ENCODE assay signal across 9 mouse cellular contexts in the genomic region with DNA sequence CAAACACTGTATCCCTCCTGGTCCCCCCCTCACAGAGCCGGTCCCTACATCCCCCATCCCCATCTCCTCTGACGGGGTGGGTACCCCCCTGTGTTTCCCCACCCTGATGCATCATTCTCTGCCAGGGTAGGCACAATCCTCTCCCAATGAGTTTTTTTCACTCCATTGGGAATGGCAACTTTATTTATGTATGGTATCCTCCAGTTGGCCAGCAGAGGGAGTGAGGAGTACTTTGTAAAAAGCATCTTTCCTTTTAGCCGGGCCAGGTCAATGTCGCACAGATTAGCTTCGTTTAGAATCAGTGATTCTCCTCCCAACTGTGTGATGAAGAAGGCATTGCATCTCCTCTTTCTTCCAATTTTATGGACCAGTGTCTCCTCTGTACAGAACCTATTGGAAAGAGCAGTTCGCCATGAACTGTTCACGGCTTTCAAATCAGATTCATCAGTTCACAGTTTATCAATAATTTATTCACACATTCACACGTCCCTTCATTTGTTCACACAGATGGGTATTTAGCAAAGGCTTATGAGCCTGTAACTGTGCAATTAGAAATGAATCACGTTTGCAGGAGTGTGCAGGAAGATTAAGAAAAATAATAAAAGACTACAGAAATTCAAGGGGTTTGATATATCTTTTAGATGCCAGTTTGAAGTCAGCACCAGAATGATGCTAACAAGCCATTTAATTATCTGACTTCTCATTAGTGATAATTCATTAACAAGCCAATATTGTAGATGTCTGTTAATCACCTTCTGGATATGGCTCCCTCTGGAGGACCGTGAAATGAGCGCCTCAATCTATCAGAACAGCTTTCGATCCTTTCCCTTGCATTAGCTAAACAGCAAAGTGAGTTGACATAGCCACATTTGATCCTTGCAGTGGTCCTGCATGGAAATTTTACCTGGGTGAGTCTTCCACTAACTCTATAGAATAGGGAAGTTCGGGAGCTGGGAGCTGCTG.
DNase-seq lines count a peak whose midpoint lies in the region; ATAC-seq and TF ChIP-seq lines count a peak whose summit lies in the region.
"Had no signal": no experiment of that assay in that cellular context is flagged by ENCODE, and none has a peak within 500 bp of the region (broad histone marks: within the 10 kb centered on the region; RNA-seq: fewer than 3 reads in every experiment).

No protein-coding gene starts in this region.

- no peak for TF ChIP-seq CTCF in liver, adult 2 months (IDR thresholded peaks at IDR 0.05; ENCODE audit: low read depth, low read length)
- TF ChIP-seq CTCF in hindbrain, postnatal 0 days (IDR thresholded peaks at IDR 0.05; ENCODE audit: low read depth), result peak; percentile 81

- no peaks in the 10 kb centered on the region for H3K9me3 ChIP-seq in hindbrain, postnatal 0 days (ENCODE audit: low read length)
- H3K9me3 ChIP-seq: heart, embryonic 15.5 days had no signal

- H3K4me3 ChIP-seq in liver, adult 2 months (ENCODE audit: insufficient read depth, low read depth, low read length), result no peak overlapping the region
- H3K4me3 ChIP-seq in hindbrain, postnatal 0 days (ENCODE audit: low read length), result no peak overlapping the region
- H3K4me3 ChIP-seq: heart, embryonic 15.5 days had no signal

- DNase-seq in liver, adult 2 months (ENCODE audit: extremely low read depth, low read depth, low spot score), result peak; percentile 36
- no peak for DNase-seq in liver
- peak; percentile 68 for DNase-seq in embryo, embryonic 10.5 days (ENCODE audit: low spot score)
- DNase-seq in hindbrain, postnatal 0 days (ENCODE audit: low spot score), result peak; percentile 80
- DNase-seq in left cerebral cortex, postnatal 4 days, result peak; percentile 26
- peak; percentile 20 for DNase-seq in right cerebral cortex, postnatal 14 days
- no peak for DNase-seq in gastrocnemius, postnatal 25 days
- DNase-seq in c-Kit-positive CD71-positive TER-119-positive erythroid progenitor cells, embryonic 14.5 days (ENCODE audit: low spot score), result no peak

- H3K27me3 ChIP-seq in liver, adult 2 months (ENCODE audit: control insufficient read depth, insufficient read depth, low read length), result no peaks in the 10 kb centered on the region
- no peaks in the 10 kb centered on the region for H3K27me3 ChIP-seq in hindbrain, postnatal 0 days (ENCODE audit: insufficient read depth, low read length)
- H3K27me3 ChIP-seq: heart, embryonic 15.5 days had no signal

- H3K79me2 ChIP-seq in liver, adult 2 months (ENCODE audit: control insufficient read depth, insufficient read depth, low read length), result no peaks in the 10 kb centered on the region

- no peak for TF ChIP-seq POLR2A in liver, adult 2 months (IDR thresholded peaks at IDR 0.05; ENCODE audit: extremely low read depth, insufficient read depth, low read length)

- intact Hi-C loops in left cerebral cortex, postnatal 4 days (cut with DNase I), result loop anchor here (10.0 kb wide), 1 partner anchor 205 kb away; no protein-coding TSS in a partner anchor

- no peak overlapping the region for H3K9ac ChIP-seq in liver, adult 2 months (ENCODE audit: low read depth, low read length)
- no peak overlapping the region for H3K9ac ChIP-seq in hindbrain, postnatal 0 days (replicated peaks; ENCODE audit: low read length)
- H3K9ac ChIP-seq: heart, embryonic 15.5 days had no signal

- no peaks in the 10 kb centered on the region for H3K4me1 ChIP-seq in liver, adult 2 months (ENCODE audit: control insufficient read depth, insufficient read depth, low read length)
- no peaks in the 10 kb centered on the region for H3K4me1 ChIP-seq in hindbrain, postnatal 0 days (ENCODE audit: insufficient read depth, low read length)
- H3K4me1 ChIP-seq: heart, embryonic 15.5 days had no signal

- no peak overlapping the region for H3K4me2 ChIP-seq in hindbrain, postnatal 0 days (ENCODE audit: low read depth, low read length)
- H3K4me2 ChIP-seq: heart, embryonic 15.5 days had no signal

- 57% methylated on average over 13 of the region's 13 CpGs for WGBS in liver, adult 2 months
- WGBS in hindbrain, postnatal 0 days, result 52% methylated on average over 13 of the region's 13 CpGs

- ATAC-seq in hindbrain, postnatal 0 days, result no peak

- no peaks in the 10 kb centered on the region for H3K36me3 ChIP-seq in liver, adult 2 months (ENCODE audit: control insufficient read depth, insufficient read depth, low read length)
- H3K36me3 ChIP-seq in hindbrain, postnatal 0 days (ENCODE audit: insufficient read depth, low read length), result no peaks in the 10 kb centered on the region
- H3K36me3 ChIP-seq: heart, embryonic 15.5 days had no signal

- H3K27ac ChIP-seq in liver, adult 2 months (replicated peaks; ENCODE audit: insufficient read depth, low read depth, low read length), result no peak overlapping the region
- no peak overlapping the region for H3K27ac ChIP-seq in hindbrain, postnatal 0 days
- H3K27ac ChIP-seq: heart, embryonic 15.5 days had no signal

Comparison
In these comparisons a context has a peak if more than half of its experiments do, and no peak if none do; other contexts are left out.
1. DNase-seq: peak in liver, adult 2 months (single experiment), embryo, embryonic 10.5 days (single experiment), hindbrain, postnatal 0 days (single experiment), left cerebral cortex, postnatal 4 days (single experiment) and right cerebral cortex, postnatal 14 days (single experiment); none in liver (single experiment), gastrocnemius, postnatal 25 days (single experiment) and c-Kit-positive CD71-positive TER-119-positive erythroid progenitor cells, embryonic 14.5 days (single experiment).